Mouse (Mus musculus) erythroblast, adult 5-6 weeks (primary cell): ENCODE measurements at regions not wholly inside any gene's neighbourhood (a gene's known extent, or its start where the extent isn't known, plus 50 kb on each side); places are given as distances from the start of the nearest gene placed in this dataset.

ENCODE experiments used
- ATAC-seq: replicated peaks from 2 replicates; pipeline ENCODE4 v1.8.0; 2016; ENCODE audit warnings: moderate number of reproducible peaks, mild to moderate bottlenecking, moderate TSS enrichment, inconsistent platforms; ENCODE audit not compliant: poor library complexity, low FRiP score, severe bottlenecking

DNA sequence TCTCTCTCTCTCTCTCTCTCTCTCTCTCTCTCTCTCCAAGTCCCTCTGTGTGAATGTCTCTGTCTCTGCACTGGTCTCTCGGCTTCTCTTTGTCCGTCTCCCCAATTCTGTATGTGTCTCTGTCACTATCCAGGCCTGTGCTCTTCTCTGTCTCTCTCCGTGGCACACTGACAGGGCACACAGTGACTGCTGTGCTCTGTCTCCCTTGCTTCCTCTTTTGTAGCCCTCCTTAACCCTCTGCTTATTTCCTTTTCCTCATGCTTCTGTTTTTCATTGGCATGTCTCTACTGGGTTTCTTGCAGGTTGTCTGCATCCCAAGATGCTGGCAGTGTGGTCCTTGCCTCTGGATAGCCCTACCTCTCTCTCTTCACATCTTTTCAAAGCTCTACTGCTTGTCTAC, 229.0 kb upstream of the Id2 start:
- ATAC-seq, result no peak

DNA sequence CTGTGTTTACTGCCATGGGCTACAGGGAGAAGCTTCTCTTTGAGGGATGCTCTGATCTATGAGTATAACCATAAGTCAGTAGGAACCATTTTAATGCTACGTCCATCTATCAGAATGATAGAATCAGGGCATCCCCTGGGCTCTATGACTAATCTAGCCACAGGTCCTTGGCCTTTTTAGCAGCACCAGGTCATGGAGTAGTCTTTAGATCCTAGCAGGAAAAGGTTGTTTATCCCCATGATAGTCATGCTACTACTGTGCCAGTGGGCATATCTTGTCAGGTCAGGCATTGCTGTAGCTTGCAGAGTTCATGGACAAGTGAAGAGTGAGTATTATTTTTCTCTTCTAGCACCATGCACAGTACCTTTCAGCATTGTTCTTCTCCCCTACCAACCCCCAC, 226.2 kb upstream of the Id2 start:
- ATAC-seq, result no peak

GRCm38 (mm10) chr12:25320262-25320767, 223.4 kb upstream of the Id2 start:
- no peak for ATAC-seq

DNA sequence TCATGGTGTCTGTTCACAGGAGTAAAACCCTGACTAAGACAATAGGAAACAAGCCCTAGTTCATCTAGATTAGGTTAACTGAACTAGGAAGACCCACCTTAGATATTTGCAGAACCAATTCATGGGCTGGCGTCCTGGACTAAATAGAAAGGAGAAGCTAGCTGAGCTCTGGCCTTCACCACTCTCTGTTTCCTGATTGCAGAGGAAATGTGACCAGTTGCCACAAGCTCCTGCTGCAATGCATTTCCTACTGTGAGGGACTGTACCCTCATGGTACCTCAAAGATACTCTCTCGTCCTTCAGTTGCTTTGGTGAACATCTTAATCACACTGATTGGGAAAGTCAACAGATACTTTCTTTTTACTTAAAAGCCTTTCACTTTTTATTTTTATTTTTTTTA, 222.9 kb upstream of the Id2 start:
- ATAC-seq, result no peak

- no peak for ATAC-seq
Measured at GRCm38 (mm10) chr12:25318072-25318671, 221.2 kb upstream of the Id2 start.

GRCm38 (mm10) chr12:25315969-25316368, 219.0 kb upstream of the Id2 start:
- ATAC-seq, result no peak

DNA sequence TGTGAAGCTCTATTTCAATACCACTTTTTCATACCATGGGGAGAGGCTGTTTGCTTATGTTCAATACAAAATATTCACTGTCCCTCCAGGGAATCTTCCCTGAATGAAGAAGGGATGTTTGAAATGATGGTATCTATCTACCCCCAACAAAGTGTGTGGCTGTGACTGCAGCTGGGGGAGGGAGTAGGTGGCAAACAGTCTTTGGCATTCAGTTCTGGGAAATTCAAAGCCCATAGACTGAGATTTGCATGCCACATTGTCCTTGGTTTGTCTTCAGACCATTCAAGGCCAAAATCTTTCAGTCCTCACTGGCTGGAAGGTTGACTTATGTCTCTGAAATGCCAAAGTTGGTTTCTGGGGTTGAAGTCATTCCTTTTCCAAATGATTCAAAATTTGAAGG, 216.3 kb upstream of the Id2 start:
- ATAC-seq, result no peak

- no peak for ATAC-seq
Measured at GRCm38 (mm10) chr12:25312390-25312789, 215.4 kb upstream of the Id2 start.

DNA sequence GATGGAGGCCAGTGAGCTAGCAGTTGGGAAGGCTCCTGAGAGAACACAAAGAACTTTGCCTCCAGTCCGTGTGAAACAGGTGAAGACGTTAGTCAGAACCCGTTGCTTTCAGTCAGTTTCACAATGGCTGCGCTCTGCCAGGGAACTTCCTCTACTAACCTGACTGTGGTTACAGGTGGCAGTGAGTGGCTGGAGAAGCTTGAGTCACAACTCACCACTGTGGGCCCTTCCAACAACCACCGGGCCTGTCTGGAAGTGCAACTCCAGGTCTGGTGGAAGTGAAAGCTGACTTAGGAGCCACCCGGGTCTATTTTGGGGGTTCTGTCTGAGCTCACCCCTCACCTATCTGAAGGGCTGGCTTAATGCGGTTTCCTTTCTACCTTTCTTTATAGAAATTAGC, 214.8 kb upstream of the Id2 start:
- no peak for ATAC-seq

DNA sequence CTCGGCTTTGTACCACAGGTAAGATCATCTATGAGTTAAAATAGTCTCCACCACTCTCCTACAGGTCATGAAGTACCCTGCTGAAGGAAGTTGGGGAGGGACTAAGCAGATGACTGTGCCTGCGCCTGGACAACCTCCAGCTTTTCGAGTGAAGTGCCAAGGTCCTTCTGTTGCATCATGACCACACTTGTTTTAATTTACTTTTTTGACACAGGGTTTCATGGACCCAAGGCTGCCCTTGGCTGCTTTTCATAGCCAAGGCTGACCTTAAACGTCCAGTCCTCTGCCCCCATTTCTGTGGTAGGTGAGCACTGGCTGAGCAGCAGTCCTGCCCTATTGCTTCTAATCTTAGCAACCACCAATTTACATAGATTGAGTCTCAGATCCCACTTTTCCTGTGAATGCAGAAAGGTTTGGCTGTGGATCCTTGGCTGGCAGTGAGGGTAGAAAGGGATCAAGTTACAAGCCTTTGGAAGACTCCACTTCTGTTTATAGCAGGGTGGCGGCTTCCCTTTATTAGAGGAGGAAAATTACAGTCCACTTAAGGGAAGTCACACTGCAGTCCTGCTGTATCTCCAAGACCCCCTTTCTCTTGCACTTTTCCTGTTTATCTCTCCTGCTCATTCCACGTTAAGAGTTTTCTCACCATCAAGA, 213.5 kb upstream of the Id2 start:
- no peak for ATAC-seq

DNA sequence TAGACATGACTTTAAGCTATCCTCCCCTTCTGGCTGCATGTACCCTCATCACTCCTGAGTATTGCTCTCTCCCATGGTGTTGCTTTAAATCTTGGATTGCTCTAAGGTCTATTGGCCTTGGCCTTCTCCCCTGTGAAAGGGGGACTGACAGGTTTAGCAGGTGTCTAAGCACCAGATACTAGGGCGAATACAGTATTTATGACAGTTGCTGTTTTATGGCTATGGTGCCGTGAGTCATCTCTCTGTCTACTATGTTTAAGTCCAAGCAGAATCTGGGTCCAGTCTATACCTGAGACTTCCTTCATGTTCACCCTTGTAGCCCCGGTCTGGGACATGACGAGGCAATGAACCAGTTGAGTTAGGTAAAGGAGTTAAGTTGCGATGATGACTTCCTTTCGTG, 212.3 kb upstream of the Id2 start:
- no peak for ATAC-seq

DNA sequence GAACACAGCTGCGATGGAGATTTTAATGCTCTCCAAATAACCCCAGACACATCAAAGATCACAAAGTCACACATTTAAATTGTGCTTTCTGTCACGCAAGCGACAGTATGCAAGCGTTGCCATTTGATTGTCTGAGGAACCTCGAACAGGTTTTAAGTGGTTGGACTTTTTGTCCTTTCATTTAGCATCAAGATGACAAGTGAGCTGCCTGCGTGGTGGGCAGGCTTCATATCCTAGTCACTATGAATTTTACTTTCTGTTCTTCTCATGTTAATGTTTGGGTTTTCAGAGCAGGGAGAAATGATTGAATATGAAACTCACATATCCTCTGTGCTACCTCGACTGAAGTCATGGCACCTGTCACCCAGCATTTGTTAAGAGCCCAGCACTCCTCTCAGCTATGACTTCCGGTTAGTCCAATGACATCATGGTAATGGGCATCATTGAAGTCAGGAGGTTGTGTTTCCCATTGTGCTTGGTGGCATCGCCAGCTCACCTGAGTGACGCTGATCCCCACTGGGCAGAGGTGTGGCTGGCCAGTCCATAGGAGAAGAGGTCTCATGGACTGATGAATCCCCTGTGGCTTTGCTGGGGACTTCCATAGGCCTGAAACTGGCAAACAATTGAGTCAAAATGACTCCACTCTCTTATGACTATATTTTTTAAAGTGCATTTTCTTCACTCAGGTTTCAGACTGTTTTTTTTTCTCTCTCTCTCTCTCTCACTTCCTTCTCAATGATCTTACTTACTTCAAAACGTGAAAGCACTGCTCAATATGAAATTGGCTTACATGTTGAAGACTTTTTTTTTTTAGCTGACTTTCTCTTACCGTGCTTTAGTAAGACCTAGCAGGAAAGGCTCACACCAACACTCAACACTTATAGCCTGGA, 209.1 kb upstream of the Id2 start:
- no peak for ATAC-seq

- ATAC-seq, result no peak
Measured at GRCm38 (mm10) chr12:25304820-25305511, 208.0 kb upstream of the Id2 start.

DNA sequence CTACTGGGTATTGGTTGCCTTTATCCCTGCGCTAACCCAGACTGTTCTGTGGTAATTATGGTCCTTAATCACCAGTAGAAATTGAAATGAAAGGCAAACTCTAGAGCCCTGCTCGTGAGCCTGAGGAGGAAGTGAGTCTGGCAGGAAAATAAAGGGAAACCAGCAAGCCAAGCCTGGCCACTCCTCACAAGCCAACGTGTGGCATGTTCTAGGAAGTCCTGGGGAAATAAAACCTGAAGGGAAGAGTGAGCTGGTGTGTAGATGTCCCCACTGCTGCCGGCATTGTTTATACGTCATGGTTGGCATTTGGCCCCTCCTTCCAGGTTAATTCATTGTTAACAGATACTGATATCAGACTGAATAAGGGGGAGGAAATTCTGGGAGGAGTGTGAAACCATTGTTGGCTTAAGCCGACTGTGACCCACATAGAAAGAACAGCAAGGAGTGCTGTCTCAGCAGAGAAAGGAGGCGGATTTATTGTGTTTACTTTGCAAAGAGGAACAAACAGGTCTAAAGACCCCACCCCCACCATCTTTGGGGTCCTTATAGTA, 206.6 kb upstream of the Id2 start:
- no peak for ATAC-seq

DNA sequence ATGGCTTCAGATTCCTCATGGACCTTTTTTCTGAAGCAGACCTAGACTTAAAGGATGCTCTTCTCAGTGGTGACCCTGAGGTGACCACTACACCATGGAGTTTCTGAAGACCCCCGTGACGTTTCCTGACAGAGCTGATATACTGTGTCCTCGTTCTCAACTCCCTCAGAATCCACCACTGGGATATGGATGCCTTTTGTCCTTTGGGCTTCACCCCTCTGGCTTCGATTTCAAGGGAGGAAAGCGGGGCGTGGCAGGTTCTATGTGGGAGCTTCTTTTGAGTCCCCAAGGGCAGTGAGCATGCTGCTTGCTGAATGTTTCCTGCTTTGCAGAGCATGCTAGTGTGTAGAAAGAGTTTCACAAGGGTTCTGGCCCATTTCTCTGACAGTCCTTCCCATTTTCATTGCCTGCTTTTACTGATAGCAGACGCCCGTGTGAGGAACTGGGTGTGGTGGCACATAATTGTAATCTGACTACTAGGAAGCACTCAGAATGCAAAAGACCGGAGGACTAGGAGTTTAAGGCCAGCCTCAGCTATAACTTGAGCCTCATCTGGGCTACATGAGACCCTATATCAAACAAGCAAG, 204.0 kb upstream of the Id2 start:
- no peak for ATAC-seq

DNA sequence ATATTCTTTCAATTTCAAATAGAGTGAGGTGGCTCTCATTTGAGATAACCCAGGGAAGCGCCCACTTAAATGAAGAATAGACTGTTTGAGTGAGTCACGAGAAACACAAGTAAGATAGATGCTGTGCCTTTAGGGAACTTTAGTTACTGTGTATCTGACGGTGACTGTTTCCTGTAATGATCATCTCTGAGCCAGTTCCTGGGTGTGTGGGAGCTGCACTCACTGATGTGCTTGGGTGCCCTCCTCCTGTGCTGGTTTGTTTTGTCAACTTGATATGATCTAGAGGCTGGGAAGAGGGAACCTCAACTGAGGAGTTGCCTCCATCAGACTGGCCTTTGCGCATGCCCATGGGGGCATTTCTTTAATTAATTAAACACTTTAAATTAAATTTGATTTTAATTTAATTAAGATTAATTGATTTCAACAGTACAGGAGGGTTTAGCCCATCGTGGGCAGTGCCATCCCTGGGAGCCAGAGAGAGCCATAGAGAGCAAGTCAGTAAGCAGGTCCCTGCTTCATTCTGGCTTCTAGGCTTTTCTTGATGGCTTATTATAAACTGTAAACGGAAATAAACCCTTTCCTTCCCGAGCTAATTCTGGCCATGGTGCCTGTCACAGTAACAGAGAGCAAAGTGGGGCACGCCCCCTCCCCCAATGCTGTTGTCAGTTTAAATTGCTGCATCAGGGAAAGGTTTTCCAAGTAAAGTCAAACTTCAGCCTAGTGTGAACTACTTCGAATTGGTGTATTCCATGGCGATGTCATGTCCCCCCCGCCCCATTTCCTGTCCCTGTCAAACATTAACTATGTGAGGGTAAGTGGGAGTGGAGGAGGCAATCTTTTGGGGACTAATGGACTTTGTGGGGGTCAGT, 202.9 kb upstream of the Id2 start:
- no peak for ATAC-seq

GRCm38 (mm10) chr12:25298766-25299165, 201.8 kb upstream of the Id2 start:
- ATAC-seq, result no peak

GRCm38 (mm10) chr12:25297960-25298359, 201.0 kb upstream of the Id2 start:
- no peak for ATAC-seq

DNA sequence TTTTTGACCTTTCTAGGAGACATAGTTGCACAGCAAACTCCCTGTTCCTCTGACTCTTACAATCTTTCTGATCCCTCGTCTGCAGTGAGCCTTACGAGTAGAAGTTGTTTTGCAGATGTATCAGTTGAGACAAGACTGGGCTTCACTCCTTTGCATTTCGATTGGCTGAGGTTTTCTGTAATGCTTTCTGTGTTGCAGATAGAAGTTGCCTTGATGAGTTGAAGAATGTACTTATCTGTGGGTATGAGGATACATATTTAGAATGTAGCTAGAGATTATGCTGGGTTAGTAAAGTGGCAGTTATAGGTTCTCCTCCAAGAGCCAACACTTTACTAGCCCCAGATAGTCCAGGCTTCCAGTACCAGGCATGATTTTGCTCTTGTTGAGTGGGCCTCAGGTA, 199.7 kb upstream of the Id2 start:
- ATAC-seq, result no peak
